Mouse (Mus musculus) erythroblast, adult 5-6 weeks (primary cell): ENCODE data around the gene Cpsf7. TPM values are rescaled to one million over a fixed set of nuclear protein-coding genes. Genes with fewer than 3 reads are reported as not detected.

Experiments
- ATAC-seq: replicated peaks from 2 replicates; pipeline ENCODE4 v1.8.0; 2016; ENCODE audit warnings: moderate number of reproducible peaks, mild to moderate bottlenecking, moderate TSS enrichment, inconsistent platforms; ENCODE audit not compliant: poor library complexity, low FRiP score, severe bottlenecking
- total RNA-seq, 2 experiments: library from RNA; stranded (forward) in 1 of 2; stranded (reverse) in 1 of 2; fragments of 150-400 nt in 1 of 2; fragments of 200-764, 138-1000 nt in 1 of 2; gene quantifications; 2 replicates each; pipeline versions ENCODE4 v1.2.3 to v1.2.4; 2015 to 2017; ENCODE audit warnings: low replicate concordance in 2 of 2

Gene Cpsf7
- total RNA-seq (2015; ENCODE audit: low replicate concordance) (18.4 and 27.1 TPM in 2 replicates), total RNA-seq (2017; ENCODE audit: low replicate concordance) (20.4 and 20.8 TPM in 2 replicates)

DNA sequence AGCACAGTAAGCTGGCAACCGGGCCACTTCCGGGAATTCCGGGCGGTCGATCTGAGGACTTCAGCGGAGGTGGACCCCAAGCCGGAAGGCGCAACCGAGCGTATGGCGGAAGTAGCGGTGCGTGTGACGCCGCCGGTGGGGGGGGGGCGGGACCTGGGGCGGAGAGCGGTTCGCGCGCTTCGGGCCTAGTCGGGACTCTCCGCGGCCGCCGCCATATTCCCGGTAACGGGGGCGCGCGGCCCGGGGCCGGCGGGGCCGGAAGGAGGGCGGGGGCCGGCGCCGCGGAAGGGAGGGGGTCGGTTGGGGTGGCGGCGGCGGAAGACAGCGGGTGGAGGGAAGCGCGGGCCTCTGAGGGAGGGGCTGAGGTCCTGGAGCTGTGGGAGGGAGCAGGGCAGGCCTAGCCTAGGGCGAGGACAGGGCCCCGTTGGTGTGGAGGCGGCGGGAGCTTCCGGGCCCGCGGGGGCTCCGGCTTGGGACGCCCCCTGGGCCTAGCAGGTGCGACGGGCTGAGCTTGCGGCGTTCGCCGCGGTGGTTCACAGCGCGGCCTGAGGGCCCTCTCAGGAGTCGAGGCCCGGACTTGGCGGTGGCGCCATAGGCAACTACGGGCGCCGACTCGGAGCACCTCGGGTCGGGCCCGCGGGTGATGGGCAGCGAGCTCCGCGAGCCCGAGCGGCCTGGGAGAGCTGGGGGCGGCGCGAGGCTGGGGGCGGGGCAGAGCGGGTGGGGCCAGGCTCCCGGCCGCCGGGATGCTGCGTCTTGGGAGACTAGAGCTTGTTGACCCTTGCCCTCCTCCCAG is at the start of gene Cpsf7:
Gene Cpsf7 (plus strand): TSS at position 161 of the 796 bp plus-strand sequence.
- ATAC-seq: peak; percentile 89

DNA sequence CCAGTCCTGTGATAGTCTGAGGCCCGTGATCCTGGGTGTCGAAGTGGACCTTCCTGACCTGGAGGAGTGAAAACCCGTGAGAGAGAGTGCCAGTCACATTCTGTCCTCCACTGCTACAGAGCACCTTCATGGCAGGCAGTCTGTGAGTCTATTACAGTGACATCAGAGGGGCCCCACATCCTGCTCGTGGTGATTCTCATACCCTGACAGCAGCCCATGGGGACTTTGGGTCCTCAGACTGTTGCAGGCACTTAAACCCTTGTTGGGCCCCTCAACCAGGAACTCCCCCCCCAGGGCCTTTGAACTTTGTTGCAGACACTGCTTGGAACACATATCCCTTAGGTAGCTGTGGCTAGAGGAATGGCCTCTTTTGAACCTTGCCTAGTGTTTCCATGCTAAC is 45.5 kb upstream of the Cpsf7 start:
- ATAC-seq: no peak

DNA sequence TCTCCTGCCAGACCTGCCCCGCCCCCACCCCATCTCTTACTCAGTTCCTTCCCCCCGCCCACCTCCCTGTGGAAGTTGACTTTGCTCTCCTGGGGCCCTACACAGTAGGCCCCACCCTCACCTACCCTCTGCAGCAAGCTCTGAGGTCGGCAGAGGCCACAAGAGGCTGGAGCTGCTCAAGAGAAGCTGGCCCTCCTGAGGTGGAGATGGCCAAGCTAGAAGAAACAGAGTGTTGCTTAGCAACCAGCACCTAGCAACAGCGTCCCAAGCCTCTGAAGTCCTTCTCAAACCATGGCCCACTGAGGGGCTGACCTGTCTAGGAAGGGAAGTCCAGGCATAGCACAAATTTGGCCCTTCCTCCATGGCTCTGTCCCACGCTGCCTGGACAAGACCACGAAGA is 42.4 kb upstream of the Cpsf7 start, which contains the start of gene Ppp1r32:
Gene Ppp1r32 (minus strand): TSS at position 226 of the 400 bp plus-strand sequence.
- no peak for ATAC-seq

DNA sequence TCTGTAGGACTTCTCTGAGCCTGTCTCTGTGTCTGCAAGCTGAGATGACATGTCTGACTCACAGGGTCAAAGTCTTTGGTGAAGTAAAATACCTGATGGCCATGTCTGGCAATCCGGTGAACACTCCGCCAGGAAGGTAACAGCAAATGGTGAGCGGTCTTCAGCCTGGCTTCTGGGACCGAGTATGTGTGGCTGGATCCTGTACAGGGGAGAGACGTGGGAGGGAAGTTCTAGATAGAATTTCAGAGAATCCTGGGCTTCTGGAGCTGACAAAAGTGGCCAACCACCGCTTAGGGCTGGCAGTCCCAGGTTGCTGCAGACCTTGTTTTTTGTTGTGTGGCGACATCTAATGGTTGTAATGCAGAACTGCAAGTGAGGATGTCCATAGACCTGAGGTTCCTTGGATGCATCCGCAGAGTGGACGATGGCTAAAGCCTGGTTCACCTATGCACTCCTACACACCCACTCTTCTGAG is 38.8 kb upstream of the Cpsf7 start:
- peak; percentile 75 for ATAC-seq

DNA sequence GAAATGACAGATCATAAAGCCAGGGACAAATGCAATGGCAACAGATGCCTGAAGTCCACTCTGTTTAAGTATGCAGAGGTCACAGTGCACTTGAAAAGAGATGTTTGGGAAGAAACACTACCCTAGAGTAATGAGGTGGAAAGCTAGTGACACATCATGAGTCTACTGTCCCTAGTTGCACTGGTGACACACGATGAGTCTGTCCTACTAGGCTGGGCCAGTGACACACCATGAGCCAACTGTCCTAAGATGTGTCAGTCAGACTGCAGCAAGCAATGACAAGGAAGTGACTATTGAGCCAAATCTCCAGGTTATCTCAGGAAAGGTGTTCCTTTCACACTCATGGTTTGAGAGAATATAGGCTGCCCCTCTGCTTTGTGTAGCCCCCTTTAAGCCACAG is 29.4 kb upstream of the Cpsf7 start:
- no peak for ATAC-seq

DNA sequence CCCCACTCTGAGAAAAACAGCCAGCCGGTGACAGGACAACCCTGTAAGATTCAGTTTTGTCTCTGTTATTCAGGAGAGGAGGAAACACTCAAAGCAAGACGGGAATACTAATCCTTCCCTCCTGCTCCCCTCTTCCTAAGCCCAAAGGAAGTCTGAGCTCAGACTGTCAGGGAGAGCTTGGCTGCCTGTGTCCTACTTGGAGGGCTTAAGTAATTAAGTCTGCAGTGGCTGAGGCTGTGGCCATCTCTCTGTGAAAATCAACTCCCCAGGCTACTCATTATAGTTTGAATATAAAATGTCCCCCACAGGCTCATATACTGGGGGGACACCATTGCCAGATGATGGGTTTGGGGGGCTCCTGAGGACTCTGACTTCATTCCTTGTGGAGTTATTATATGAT is 28.1 kb upstream of the Cpsf7 start:
- no peak for ATAC-seq

DNA sequence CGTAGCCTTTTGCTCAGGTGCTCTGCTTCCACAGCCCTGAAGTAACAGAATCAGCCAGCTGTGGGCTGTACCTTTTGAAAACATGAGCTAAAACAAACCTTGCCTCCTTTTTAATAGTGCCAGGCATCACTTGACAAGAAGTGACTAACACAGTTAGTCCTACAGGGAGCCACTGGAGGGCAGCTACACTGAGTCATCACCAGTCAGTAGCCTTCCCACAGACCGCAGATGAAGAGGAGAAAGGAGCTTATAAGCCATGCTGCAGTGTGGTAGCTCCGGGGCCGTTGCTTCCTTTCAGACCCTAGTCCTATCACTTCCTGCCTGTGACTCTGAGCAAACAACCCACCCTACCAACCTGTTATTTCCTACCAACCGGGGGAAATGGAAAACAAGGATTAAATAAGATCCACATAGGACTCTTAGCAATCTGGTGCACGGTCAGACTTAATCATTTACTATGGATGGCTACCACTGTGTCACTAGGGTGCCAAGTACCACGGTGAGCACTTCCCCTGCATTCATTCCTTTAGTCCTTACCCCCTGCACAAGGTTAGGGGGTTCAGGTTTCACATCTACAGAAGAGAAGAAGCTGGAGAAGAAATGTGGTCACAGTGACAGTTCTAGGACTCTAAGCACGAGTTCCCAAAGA is 27.4 kb upstream of the Cpsf7 start:
- no peak for ATAC-seq

DNA sequence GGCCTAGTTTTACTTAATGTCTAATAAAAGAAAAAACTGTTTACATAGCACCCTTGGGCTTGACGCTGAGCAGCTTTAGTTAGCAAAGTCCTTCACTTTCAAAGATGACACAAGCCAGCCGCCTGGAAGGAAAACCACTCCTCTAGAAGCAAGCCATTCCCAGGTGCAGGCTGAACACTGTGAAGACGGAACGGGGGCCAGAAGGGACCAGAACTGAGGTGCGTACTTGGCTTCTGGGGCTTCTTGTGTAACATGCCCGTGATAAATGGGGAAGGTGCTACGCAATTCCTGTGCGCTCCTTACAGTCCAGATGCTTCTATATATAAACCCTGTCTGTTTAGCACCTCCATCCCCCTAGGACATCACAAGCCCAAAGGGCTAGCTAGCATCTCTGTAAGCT is 24.5 kb upstream of the Cpsf7 start:
- ATAC-seq: no peak

DNA sequence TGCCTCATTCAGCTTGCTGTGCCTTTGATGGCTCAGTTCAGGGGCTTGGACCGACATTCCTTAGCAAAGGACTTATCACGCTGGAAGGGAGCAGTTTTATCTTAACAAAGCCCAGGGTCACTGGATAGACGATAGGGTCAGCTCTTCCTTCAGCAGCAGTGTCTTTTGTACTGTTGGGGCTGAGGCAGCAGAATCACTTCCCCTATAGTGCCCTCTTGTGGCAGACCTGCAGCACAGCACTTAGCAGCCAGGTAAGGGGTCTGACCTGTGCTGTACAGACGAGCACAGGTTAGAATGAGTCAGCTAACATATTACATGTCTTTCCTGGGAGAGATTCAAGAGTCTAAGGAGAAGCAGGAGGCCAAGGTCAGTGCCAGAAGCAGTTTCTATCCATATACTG is 22.5 kb upstream of the Cpsf7 start:
- peak; percentile 87 for ATAC-seq

DNA sequence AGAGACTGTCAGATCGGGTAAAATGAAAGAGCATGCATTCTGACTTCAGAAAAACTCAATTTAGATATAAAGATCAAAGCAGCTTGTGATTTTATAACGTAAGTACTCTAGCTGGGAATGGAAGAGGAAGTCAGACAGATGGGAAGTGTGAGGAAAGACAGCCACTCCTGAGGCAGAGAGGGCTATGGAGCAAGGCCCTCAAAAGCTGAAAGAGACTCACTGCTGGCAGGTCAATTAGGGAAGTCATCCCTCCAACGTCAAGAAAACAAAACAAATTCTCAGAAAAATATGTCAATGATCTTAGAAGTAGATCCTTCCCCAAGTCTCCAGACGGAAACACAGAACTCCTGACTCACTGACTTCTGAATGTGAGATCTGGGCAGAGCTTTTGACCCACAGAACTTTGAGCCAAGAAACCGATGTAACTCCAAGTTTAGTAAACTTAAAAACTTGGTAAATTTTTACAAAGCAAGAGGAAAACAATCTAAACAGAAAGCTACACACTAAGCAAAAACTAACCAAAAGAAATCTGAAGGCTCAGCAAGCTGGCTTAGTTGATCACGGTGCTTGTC is 14.2 kb upstream of the Cpsf7 start:
- ATAC-seq: no peak

DNA sequence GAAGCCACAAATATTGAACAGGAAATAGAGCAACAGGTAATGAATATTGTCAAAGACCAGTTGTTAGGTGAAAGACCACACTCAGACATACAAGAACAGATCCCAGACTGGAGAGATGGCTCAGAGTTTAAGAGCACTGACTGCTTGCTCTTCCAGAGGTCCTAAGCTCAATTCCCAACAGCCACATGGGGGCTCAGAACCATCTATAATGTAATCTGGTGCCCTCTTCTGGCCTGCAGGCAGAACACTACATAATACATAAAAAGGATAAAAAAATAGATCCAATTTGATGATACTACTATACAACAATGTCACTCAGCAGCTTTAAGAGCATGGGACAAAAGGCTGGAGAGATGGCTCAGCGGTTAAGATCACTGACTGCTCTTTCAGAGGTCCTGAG is 4.7 kb upstream of the Cpsf7 start:
- ATAC-seq: no peak

DNA sequence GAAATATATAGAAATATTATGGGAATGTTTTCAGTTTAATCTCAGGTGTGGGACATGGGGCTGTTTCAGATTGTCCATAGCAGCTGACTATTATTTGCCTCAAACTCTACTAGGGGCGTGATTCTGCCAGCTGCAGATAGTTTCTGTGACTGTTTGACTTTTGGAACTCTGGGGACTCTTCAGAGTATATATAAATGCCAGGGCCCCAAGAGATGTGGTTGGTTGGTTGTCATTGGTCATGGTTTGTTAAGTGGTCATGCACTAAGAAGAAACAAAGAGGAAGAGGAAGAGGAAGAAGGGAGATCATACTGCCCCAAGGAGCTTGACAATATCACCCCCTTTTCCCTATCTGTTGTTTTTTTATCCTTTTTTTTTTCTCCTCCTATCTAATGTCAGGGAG is 3.1 kb upstream of the Cpsf7 start:
- no peak for ATAC-seq

DNA sequence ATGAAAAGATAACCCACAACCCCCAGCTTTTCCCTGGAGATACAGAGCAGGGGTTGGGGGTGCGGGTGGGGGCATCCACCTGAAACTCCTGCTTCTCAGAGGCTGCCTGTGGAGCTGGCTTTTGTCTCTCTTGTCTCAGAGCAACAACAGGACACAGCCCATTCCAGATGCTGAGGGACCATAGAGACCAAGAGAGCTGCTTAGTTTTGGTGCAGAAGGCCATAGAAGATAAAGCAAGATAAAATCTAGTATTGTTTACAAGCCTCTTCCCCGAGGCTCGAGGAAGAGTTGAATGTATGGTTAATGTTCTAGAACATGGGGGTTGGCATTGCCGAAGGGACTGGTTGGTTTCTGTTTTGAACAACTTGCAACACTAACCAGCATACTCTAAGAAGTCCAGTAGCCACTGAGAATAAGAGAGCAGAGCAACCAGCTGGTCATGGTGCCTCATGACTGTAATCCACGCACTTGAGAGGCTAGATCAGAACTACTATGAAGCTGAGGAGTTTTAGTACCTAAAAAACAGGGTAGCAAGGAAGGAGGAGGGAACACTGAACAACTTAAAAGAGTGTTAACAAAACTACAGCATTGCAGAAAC is 1.5 kb upstream of the Cpsf7 start:
- ATAC-seq: no peak

DNA sequence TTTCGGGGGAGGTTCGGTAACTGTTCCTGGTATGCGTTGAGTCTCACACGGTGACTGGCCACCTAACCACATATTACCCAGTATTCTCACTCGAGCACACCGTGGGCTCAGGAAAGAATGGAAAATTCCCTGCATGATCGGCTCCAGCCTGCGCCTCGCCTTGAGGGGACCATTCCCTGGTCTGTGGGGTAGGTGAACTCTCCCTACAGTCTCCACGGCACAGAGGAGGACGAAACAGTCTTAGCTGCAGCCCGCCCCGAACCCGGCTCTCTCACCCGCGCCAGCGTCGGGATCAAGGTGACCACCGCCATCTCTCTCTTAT is 321 bp upstream of the Cpsf7 start:
- ATAC-seq: peak; percentile 45

DNA sequence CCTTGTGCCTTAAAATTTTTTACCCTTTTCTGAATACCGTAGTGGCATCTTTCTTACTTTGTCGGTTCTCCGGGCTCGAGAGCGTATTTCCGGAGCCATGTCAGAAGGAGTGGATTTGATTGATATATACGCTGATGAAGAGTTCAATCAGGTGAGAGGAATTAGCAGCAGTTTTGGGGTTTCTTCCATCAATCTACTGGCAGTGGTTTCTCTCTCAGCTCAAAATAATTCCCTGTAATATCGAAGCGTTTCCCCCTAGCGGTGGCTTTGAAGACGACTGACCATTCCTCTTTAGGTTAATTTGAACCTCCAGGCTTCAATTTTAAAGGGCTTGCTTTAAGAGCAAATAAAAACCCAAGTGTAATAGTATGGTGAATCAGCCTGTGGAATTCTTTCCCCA is 844 bp downstream of the Cpsf7 start, which contains the start of gene Sdhaf2:
Gene Sdhaf2 (minus strand): TSS at position 233 of the 400 bp plus-strand sequence.
- ATAC-seq: peak; percentile 48

DNA sequence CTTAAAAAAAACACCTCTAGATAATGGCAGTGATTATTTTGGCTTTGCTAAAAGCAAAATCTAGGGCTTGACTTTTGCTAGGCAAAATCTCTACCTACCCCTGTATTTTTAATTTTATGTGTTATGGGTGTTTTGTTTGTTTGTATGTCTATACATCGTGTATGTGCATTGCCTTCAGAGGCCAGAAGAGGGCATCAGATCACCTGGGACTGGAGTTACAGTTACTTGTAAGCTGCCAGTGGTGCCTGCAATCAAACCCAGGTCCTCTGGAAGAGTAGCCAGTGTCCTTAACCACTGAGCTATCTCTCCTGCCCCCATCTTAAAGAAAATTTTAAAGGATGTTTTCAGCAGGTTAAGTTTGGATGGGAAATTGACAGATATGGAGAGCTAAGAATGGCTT is 5.0 kb downstream of the Cpsf7 start:
- ATAC-seq: no peak

DNA sequence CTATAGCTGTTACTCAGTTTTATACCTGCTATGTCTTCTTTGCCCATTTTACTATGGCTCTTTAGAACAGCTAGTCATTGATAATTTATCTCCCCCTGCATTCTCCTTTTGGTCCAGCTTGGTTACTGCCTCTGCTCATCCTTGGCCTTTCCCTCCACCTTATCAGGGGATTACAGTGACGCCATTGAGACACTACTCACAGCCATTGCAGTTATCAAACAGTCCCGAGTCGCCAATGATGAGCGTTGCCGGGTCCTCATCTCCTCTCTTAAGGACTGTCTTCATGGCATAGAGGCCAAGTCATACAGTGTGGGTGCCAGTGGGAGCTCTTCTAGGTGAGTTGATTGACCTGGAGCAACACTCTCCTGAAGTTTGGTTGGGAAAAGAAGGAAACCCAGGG is 14.4 kb downstream of the Cpsf7 start:
- peak; percentile 67; the same call in 1 of the 2 replicates for ATAC-seq

DNA sequence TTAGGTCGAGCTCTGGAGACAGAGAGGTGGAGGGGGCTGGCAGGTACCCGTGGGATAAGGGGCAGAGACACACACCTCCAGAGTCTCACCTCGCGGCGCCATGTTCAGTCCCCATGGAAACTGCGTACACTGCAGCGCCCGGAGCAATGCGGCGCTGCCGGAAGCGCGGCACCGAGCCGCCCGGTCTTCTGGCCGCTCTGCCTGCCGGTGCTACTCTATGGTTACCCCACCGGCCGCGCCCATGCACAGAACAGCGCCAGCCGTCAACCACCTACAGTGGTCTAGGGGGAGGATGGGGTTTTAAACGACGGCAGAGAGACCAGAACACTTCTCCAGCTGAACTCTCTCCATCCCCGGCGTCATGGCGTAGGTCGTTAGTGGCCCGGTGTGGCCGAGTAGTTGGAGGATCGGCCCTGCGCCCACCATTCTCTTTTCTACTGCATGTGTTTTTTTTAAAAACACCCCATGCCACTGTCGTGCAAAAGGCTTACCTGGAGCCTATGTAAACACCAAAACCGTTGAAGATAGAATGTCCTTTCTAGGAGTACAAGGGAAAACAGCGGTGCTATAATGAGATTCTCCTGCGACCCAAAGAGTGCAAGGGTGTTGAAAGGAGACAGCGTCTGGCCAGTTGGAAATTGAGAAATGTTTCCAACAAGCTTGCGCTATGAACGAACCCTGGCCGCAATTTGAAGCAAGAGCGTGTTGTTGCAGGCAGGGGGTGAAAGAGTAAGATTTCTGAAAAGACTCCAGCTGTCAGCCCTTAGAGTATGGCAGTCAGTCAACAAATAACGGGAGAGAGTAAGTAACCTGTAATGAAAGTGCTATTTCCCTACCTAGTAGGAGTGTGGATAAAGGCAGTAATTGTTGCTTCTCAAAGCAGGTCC is 30.8 kb downstream of the Cpsf7 start, which contains the start of gene Tmem216:
Gene Tmem216 (minus strand): TSS at position 615 of the 887 bp plus-strand sequence.
- ATAC-seq: peak; percentile 99

DNA sequence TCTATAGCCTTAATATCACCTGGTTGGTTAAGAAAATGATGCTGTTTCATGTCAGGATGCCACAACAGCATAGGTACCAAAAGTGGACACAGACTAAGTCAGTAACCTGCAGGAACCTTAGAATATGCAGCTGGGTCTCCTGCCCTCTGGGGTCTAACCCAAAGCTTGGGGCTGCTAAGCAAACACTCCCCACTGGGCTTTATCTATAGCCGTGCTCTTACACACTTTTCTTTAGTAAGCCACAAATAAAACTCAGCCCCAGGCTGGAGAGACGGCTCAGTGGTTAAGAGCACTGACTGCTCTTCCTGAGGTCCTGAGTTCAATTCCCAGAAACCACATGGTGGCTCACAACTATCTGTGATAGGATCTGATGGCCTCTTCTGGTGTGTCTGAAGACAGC is 31.9 kb downstream of the Cpsf7 start:
- no peak for ATAC-seq
